ENCODE assay signal across 12 mouse cellular contexts in genomic region chr7:34930263-34930757, GRCm38 (mm10). TPM values are rescaled to one million over a fixed set of nuclear protein-coding genes. Genes with fewer than 3 reads are reported as not detected.
DNase-seq lines count a peak whose midpoint lies in the region; ATAC-seq and TF ChIP-seq lines count a peak whose summit lies in the region.
"Had no signal": no experiment of that assay in that cellular context is flagged by ENCODE, and none has a peak within 500 bp of the region (broad histone marks: within the 10 kb centered on the region; RNA-seq: fewer than 3 reads in every experiment).

No protein-coding gene starts in this region.

- no peak overlapping the region for H3K9ac ChIP-seq in midbrain, postnatal 0 days (replicated peaks; ENCODE audit: low read length, poor library complexity, severe bottlenecking)
- no peak overlapping the region for H3K9ac ChIP-seq in limb, embryonic 12.5 days (replicated peaks)
- H3K9ac ChIP-seq in neural tube, embryonic 15.5 days (replicated peaks) = no peak overlapping the region
- H3K9ac ChIP-seq: liver, embryonic 13.5 days had no signal

- H3K27me3 ChIP-seq in midbrain, embryonic 10.5 days (ENCODE audit: low read depth, poor library complexity, severe bottlenecking) = no peaks in the 10 kb centered on the region
- H3K27me3 ChIP-seq in midbrain, postnatal 0 days (ENCODE audit: insufficient read depth, low read length) = no peaks in the 10 kb centered on the region
- no peaks in the 10 kb centered on the region for H3K27me3 ChIP-seq in limb, embryonic 12.5 days
- H3K27me3 ChIP-seq in neural tube, embryonic 15.5 days (replicated peaks) = no peaks in the 10 kb centered on the region
- no peaks in the 10 kb centered on the region for H3K27me3 ChIP-seq in cerebellum, adult 2 months (ENCODE audit: control insufficient read depth, insufficient read depth, low read length)
- H3K27me3 ChIP-seq: liver, embryonic 13.5 days; megakaryocyte, embryonic 14.5 days; Patski had no signal

- DNase-seq in heart, adult 11 months = peak; percentile 95
- DNase-seq in heart, postnatal 36 days = no peak
- peak; percentile 31 for DNase-seq in midbrain, embryonic 10.5 days (ENCODE audit: low spot score)
- DNase-seq in midbrain, postnatal 0 days (ENCODE audit: low spot score) = no peak
- no peak for DNase-seq in kidney, postnatal 25 days
- no peak for DNase-seq in cerebellum, adult 2 months
- DNase-seq: cerebellum, adult 8-10 months; liver, embryonic 13.5 days had no signal

- intact Hi-C loops in heart, postnatal 36 days (cut with DNase I) = no loop called here

- TF ChIP-seq POLR2A in cerebellum, adult 2 months (IDR thresholded peaks at IDR 0.05; ENCODE audit: borderline replicate concordance, insufficient read depth, low read length) = no peak

- no peaks in the 10 kb centered on the region for H3K9me3 ChIP-seq in midbrain, embryonic 10.5 days (replicated peaks)
- H3K9me3 ChIP-seq in midbrain, postnatal 0 days (ENCODE audit: low read length) = no peaks in the 10 kb centered on the region
- H3K9me3 ChIP-seq in limb, embryonic 12.5 days = no peaks in the 10 kb centered on the region
- no peaks in the 10 kb centered on the region for H3K9me3 ChIP-seq in neural tube, embryonic 15.5 days (replicated peaks)
- H3K9me3 ChIP-seq: liver, embryonic 13.5 days; megakaryocyte, embryonic 14.5 days had no signal

- 68% methylated on average over 7 of the region's 7 CpGs for WGBS in midbrain, embryonic 10.5 days
- WGBS in midbrain, postnatal 0 days = 38% methylated on average over 7 of the region's 7 CpGs
- 66% methylated on average over 7 of the region's 7 CpGs for WGBS in limb, embryonic 12.5 days
- 59% methylated on average over 7 of the region's 7 CpGs for WGBS in neural tube, embryonic 15.5 days
- WGBS in cerebellum, adult 2 months = 37% methylated on average over 7 of the region's 7 CpGs

- no peak for ATAC-seq in midbrain, postnatal 0 days (ENCODE audit: low FRiP score)
- ATAC-seq in limb, embryonic 12.5 days (ENCODE audit: insufficient number of reproducible peaks, insufficient read depth, low FRiP score, low TSS enrichment, low read depth) = no peak
- ATAC-seq in neural tube, embryonic 15.5 days (ENCODE audit: low FRiP score) = no peak

- H3K4me2 ChIP-seq in midbrain, postnatal 0 days (ENCODE audit: low read depth, low read length, poor library complexity, severe bottlenecking) = no peak overlapping the region
- no peak overlapping the region for H3K4me2 ChIP-seq in limb, embryonic 12.5 days
- H3K4me2 ChIP-seq in neural tube, embryonic 15.5 days = no peak overlapping the region
- H3K4me2 ChIP-seq: liver, embryonic 13.5 days had no signal

- peaks cover 24% of the 10 kb centered on the region for H3K36me3 ChIP-seq in midbrain, embryonic 10.5 days
- H3K36me3 ChIP-seq in midbrain, postnatal 0 days (ENCODE audit: insufficient read depth, low read length) = peaks cover 13% of the 10 kb centered on the region
- H3K36me3 ChIP-seq in limb, embryonic 12.5 days = peaks cover 37% of the 10 kb centered on the region
- peaks cover 16% of the 10 kb centered on the region; the same call in 1 of the 2 replicates for H3K36me3 ChIP-seq in neural tube, embryonic 15.5 days

- H3K4me1 ChIP-seq in midbrain, embryonic 10.5 days = peaks cover 35% of the 10 kb centered on the region
- H3K4me1 ChIP-seq in midbrain, postnatal 0 days (ENCODE audit: insufficient read depth, low read length) = no peaks in the 10 kb centered on the region; the same call in 1 of the 2 replicates
- peaks cover 24% of the 10 kb centered on the region for H3K4me1 ChIP-seq in limb, embryonic 12.5 days (replicated peaks)
- H3K4me1 ChIP-seq in neural tube, embryonic 15.5 days = peaks cover 30% of the 10 kb centered on the region
- no peaks in the 10 kb centered on the region for H3K4me1 ChIP-seq in cerebellum, adult 2 months (ENCODE audit: control insufficient read depth, insufficient read depth, low read length)

- peak overlapping the region; percentile 80 for H3K27ac ChIP-seq in midbrain, embryonic 10.5 days (replicated peaks)
- H3K27ac ChIP-seq in midbrain, postnatal 0 days (ENCODE audit: low read depth, low read length) = no peak overlapping the region; the same call in 1 of the 2 replicates
- peak overlapping the region; percentile 87 for H3K27ac ChIP-seq in limb, embryonic 12.5 days
- H3K27ac ChIP-seq in neural tube, embryonic 15.5 days (replicated peaks) = peak overlapping the region; percentile 63
- no peak overlapping the region for H3K27ac ChIP-seq in cerebellum, adult 2 months (ENCODE audit: insufficient read depth, low read length)
- H3K27ac ChIP-seq: liver, embryonic 13.5 days had no signal

- no peak for TF ChIP-seq CTCF in midbrain, postnatal 0 days (IDR thresholded peaks at IDR 0.05)
- TF ChIP-seq CTCF in cerebellum, adult 2 months (IDR thresholded peaks at IDR 0.05; ENCODE audit: borderline replicate concordance, insufficient read depth, low read depth, low read length) = no peak

- no peak overlapping the region for H3K4me3 ChIP-seq in midbrain, embryonic 10.5 days
- no peak overlapping the region for H3K4me3 ChIP-seq in midbrain, postnatal 0 days (ENCODE audit: low read depth, low read length)
- H3K4me3 ChIP-seq in limb, embryonic 12.5 days (replicated peaks) = no peak overlapping the region
- H3K4me3 ChIP-seq in neural tube, embryonic 15.5 days (replicated peaks) = no peak overlapping the region
- no peak overlapping the region for H3K4me3 ChIP-seq in cerebellum, adult 2 months (replicated peaks; ENCODE audit: insufficient read depth, low read depth, low read length)
- H3K4me3 ChIP-seq: liver, embryonic 13.5 days; megakaryocyte, embryonic 14.5 days had no signal

RNA-seq across cellular contexts. Expression of gene Pepd, which starts 18.1 kb away (rescaled TPM):
- 10 to 100 TPM; 24.1 to 25.9 TPM for total RNA-seq in heart, postnatal 36 days (2021)
- 73.7 and 73.9 TPM in 2 replicates for polyA plus RNA-seq in midbrain, embryonic 10.5 days (2016; fragmentation: Nextera tagmentation; extraction: Ambion mirVana)
- total RNA-seq in midbrain, postnatal 0 days (2014; rRNA removed) = 57.4 and 60.8 TPM in 2 replicates
- polyA plus RNA-seq in midbrain, postnatal 0 days (2015; fragmentation: Nextera tagmentation; extraction: Ambion mirVana) = 69.8 and 70.1 TPM in 2 replicates
- 65.3 and 65.6 TPM in 2 replicates for polyA plus RNA-seq in limb, embryonic 12.5 days (2016; fragmentation: Nextera tagmentation; extraction: Ambion mirVana)
- 67.5 and 74.9 TPM in 2 replicates for polyA plus RNA-seq in neural tube, embryonic 15.5 days (2015; fragmentation: Nextera tagmentation; extraction: Ambion mirVana)
- 55.1 and 58.7 TPM in 2 replicates for polyA plus RNA-seq in cerebellum, adult 2 months (2012; rRNA removed)

Comparison
In these comparisons a context has a peak if more than half of its experiments do, and no peak if none do; other contexts are left out.
1. DNase-seq: peak in heart, adult 11 months (single experiment) and midbrain, embryonic 10.5 days (single experiment); none in heart, postnatal 36 days (0 of 2), midbrain, postnatal 0 days (single experiment), kidney, postnatal 25 days (0 of 2) and cerebellum, adult 2 months (0 of 2).
2. H3K27ac ChIP-seq: peak in midbrain, embryonic 10.5 days (single experiment), limb, embryonic 12.5 days (single experiment) and neural tube, embryonic 15.5 days (single experiment); none in midbrain, postnatal 0 days (single experiment) and cerebellum, adult 2 months (single experiment).